Mouse (Mus musculus) MEL (cell line): ENCODE measurements at regions not wholly inside any gene's neighbourhood (a gene's known extent, or its start where the extent isn't known, plus 50 kb on each side); places are given as distances from the start of the nearest gene placed in this dataset.

Experiments used
- DNase-seq: peaks from one replicate; pipeline ENCODE4 v3.0.0; 2011; ENCODE audit warnings: low read depth, low spot score
- H3K27ac ChIP-seq: 2 replicates; pipeline ENCODE4 v1.5.1; 2012; ENCODE audit warnings: low read depth, mild to moderate bottlenecking, control low read depth, low read length, moderate library complexity; ENCODE audit not compliant: control insufficient read depth
- H3K27me3 ChIP-seq, 2 experiments: fragments of 150-350 bp in 1 of 2; sonication (generic) in 1 of 2; 2 replicates each; pipeline ENCODE4 v1.6.1; 2012; ENCODE audit warnings: low read length in 2 of 2, mild to moderate bottlenecking in 2 of 2, improper control_type of control experiment in 1 of 2, moderate library complexity in 1 of 2; ENCODE audit not compliant: insufficient read depth in 2 of 2, control insufficient read depth in 1 of 2
- H3K36me3 ChIP-seq, 2 experiments: 2 replicates each; pipeline ENCODE4 v1.6.1; 2012 to 2014; ENCODE audit warnings: low read length in 2 of 2, improper control_type of control experiment in 1 of 2, inconsistent platforms in 1 of 2, mild to moderate bottlenecking in 1 of 2; ENCODE audit not compliant: insufficient read depth in 2 of 2, control insufficient read depth in 1 of 2
- H3K4me1 ChIP-seq, 2 experiments: fragments of 150-350 bp in 1 of 2; sonication (generic) in 1 of 2; 2 replicates each; pipeline ENCODE4 v1.6.1; 2012; ENCODE audit warnings: low read length in 2 of 2, improper control_type of control experiment in 1 of 2, mild to moderate bottlenecking in 1 of 2; ENCODE audit not compliant: insufficient read depth in 2 of 2, control insufficient read depth in 1 of 2
- H3K4me3 ChIP-seq, 2 experiments: fragments of 150-350 bp in 1 of 2; sonication (generic) in 1 of 2; 2 replicates each; pipeline ENCODE4 v1.5.1; 2012; ENCODE audit warnings: low read depth in 2 of 2, low read length in 2 of 2, mild to moderate bottlenecking in 2 of 2, moderate library complexity in 2 of 2, control low read depth in 1 of 2, improper control_type of control experiment in 1 of 2; ENCODE audit not compliant: control insufficient read depth in 1 of 2, insufficient read depth in 1 of 2
- H3K79me2 ChIP-seq: 2 replicates; pipeline ENCODE4 v1.6.1; 2012; ENCODE audit warnings: mild to moderate bottlenecking, low read length, moderate library complexity; ENCODE audit not compliant: control insufficient read depth, poor library complexity, insufficient read depth
- H3K9ac ChIP-seq: 2 replicates; pipeline ENCODE4 v1.6.1; 2012; ENCODE audit warnings: low read depth, mild to moderate bottlenecking, control low read depth, low read length, moderate library complexity; ENCODE audit not compliant: control insufficient read depth, poor library complexity, severe bottlenecking
- H3K9me3 ChIP-seq: fragments of 150-350 bp; sonication (generic); replicated peaks from 2 replicates; pipeline ENCODE4 v1.6.1; 2012; ENCODE audit warnings: mild to moderate bottlenecking, low read length, improper control_type of control experiment, moderate library complexity; ENCODE audit not compliant: insufficient read depth
- CTCF ChIP-seq, 3 experiments: IDR thresholded peaks in 2 of 3; conservative IDR thresholded peaks in 1 of 3; 2 replicates each; pipeline ENCODE4 v1.5.1; 2011 to 2012; ENCODE audit warnings: low read length in 3 of 3, low read depth in 2 of 3, mild to moderate bottlenecking in 2 of 3, improper control_type of control experiment in 1 of 3, inconsistent platforms in 1 of 3, mixed read lengths in 1 of 3, moderate library complexity in 1 of 3; ENCODE audit not compliant: control insufficient read depth in 1 of 3, insufficient read depth in 1 of 3, poor library complexity in 1 of 3, severe bottlenecking in 1 of 3
- E2F4 ChIP-seq: IDR thresholded peaks from 2 replicates; pipeline ENCODE4 v1.6.1; 2011; ENCODE audit warnings: low read depth, low read length, improper control_type of control experiment, borderline replicate concordance
- EP300 ChIP-seq, 2 experiments: IDR thresholded peaks; 2 replicates each; pipeline ENCODE4 v1.6.1; 2011; ENCODE audit warnings: improper control_type of control experiment in 2 of 2, low read length in 2 of 2, low read depth in 1 of 2, mild to moderate bottlenecking in 1 of 2
- GABPA ChIP-seq: IDR thresholded peaks from 2 replicates; pipeline ENCODE4 v1.6.1; 2012; ENCODE audit warnings: low read depth, mild to moderate bottlenecking, inconsistent platforms, low read length, improper control_type of control experiment, moderate library complexity
- JUND ChIP-seq: IDR thresholded peaks from 2 replicates; pipeline ENCODE4 v1.6.1; 2011; ENCODE audit warnings: low read depth, mild to moderate bottlenecking, improper control_type of control experiment, low read length
- MAFK ChIP-seq: IDR thresholded peaks from 2 replicates; pipeline ENCODE4 v1.6.1; 2011; ENCODE audit warnings: low read depth, mild to moderate bottlenecking, low read length, improper control_type of control experiment, borderline replicate concordance
- MAX ChIP-seq: IDR thresholded peaks from 2 replicates; pipeline ENCODE4 v1.6.1; 2011; ENCODE audit warnings: low read length, improper control_type of control experiment
- MEF2A ChIP-seq: IDR thresholded peaks from 2 replicates; pipeline ENCODE4 v1.6.1; 2014; ENCODE audit warnings: low read depth, mild to moderate bottlenecking, inconsistent platforms, low read length, improper control_type of control experiment; ENCODE audit not compliant: poor library complexity, insufficient replicate concordance, severe bottlenecking; ENCODE audit errors: extremely low read depth
- MXI1 ChIP-seq: IDR thresholded peaks from 2 replicates; pipeline ENCODE4 v1.6.1; 2011; ENCODE audit warnings: mild to moderate bottlenecking, low read depth, low read length, improper control_type of control experiment
- MYB ChIP-seq: IDR thresholded peaks from 2 replicates; pipeline ENCODE4 v1.6.1; 2011; ENCODE audit warnings: mild to moderate bottlenecking, low read depth, low read length, improper control_type of control experiment
- NELFE ChIP-seq: IDR thresholded peaks from 2 replicates; pipeline ENCODE4 v1.6.1; 2011; ENCODE audit warnings: low read depth, low read length, improper control_type of control experiment
- POLR2AphosphoS2 ChIP-seq: IDR thresholded peaks from 2 replicates; pipeline ENCODE4 v1.6.1; 2011; ENCODE audit warnings: low read length, improper control_type of control experiment
- RCOR1 ChIP-seq: IDR thresholded peaks from 2 replicates; pipeline ENCODE4 v1.6.1; 2012; ENCODE audit warnings: low read depth, mild to moderate bottlenecking, inconsistent platforms, low read length, improper control_type of control experiment
- SIN3A ChIP-seq: IDR thresholded peaks from 2 replicates; pipeline ENCODE4 v1.6.1; 2012; ENCODE audit warnings: low read length, improper control_type of control experiment, inconsistent platforms
- TBP ChIP-seq: IDR thresholded peaks from 2 replicates; pipeline ENCODE4 v1.8.0; 2011; ENCODE audit warnings: low read depth, low read length, improper control_type of control experiment
- USF1 ChIP-seq: IDR thresholded peaks from 2 replicates; pipeline ENCODE4 v1.6.1; 2014; ENCODE audit warnings: low read depth, mild to moderate bottlenecking, inconsistent platforms, low read length, improper control_type of control experiment, moderate library complexity
- USF2 ChIP-seq, 2 experiments: IDR thresholded peaks; 2 replicates each; pipeline ENCODE4 v1.6.1; 2011 to 2012; ENCODE audit warnings: improper control_type of control experiment in 2 of 2, low read length in 2 of 2, borderline replicate concordance in 1 of 2, inconsistent platforms in 1 of 2, low read depth in 1 of 2, mild to moderate bottlenecking in 1 of 2; ENCODE audit not compliant: insufficient read depth in 1 of 2
- ZC3H11A ChIP-seq: IDR thresholded peaks from 2 replicates; pipeline ENCODE4 v1.6.1; 2012; ENCODE audit warnings: low read depth, mild to moderate bottlenecking, inconsistent platforms, low read length, improper control_type of control experiment
- ZKSCAN1 ChIP-seq: IDR thresholded peaks from 2 replicates; pipeline ENCODE4 v1.6.1; 2012; ENCODE audit warnings: low read depth, mild to moderate bottlenecking, inconsistent platforms, low read length, improper control_type of control experiment, moderate library complexity
- ZMIZ1 ChIP-seq: IDR thresholded peaks from 2 replicates; pipeline ENCODE4 v1.6.1; 2012; ENCODE audit warnings: low read depth, mild to moderate bottlenecking, inconsistent platforms, low read length, improper control_type of control experiment, moderate library complexity
- ZNF384 ChIP-seq: IDR thresholded peaks from 2 replicates; pipeline ENCODE4 v1.6.1; 2012; ENCODE audit warnings: low read depth, mild to moderate bottlenecking, inconsistent platforms, low read length, improper control_type of control experiment

DNA sequence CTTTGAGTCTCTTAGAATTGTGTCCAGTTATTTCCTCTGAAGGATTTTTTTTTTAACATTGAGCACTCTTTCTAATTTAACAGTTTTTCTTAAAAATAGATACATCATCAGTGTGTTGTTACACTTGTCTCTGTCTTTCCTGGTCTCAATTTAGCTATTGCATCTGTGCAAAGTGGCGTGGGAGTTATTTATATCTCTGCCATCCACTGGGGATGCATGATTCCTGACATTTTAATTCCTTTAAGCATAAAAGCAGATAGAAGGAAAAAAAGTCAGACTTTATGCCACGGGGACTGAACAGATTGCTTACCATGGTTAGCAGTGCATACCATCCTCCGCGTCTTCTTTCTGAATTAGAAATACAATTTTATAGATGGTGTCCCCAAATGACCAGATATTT is 94.6 kb upstream of the 1810046K07Rik start (continued):
- no peak for TF ChIP-seq CTCF (IDR thresholded peaks at IDR 0.05 in 2 of 3, conservative IDR thresholded peaks at IDR 0.05 in 1 of 3; ENCODE audit: control insufficient read depth in 1 of 3, insufficient read depth in 1 of 3, low read depth in 2 of 3, low read length in 3 of 3, poor library complexity in 1 of 3, severe bottlenecking in 1 of 3)

DNA sequence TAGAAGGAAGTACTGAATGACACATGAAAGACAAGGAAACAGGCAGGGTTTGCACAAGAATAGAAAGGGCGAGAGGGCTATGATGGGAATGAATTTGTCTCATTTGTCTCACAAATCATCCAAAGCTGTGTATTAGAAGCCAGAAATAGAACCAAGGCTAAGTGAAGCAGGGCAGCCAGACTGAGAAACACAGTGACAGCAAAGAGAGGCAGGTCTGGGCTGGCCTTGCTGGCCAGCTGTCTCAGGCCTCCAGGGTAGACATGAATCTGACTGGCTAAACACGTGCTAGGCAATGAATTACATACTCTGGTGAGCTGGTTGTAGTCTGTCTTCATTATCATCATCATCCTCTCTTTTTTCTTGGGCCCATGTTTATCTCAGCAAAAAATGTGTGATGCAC is 101.7 kb upstream of the 1810046K07Rik start:
- no peaks in the 10 kb centered on the region for H3K36me3 ChIP-seq
- no peak for TF ChIP-seq MAX
- no peak for TF ChIP-seq ZC3H11A
- no peak for TF ChIP-seq ZNF384
- TF ChIP-seq RCOR1, result no peak
- no peak for TF ChIP-seq POLR2AphosphoS2
- TF ChIP-seq EP300 (IDR thresholded peaks at IDR 0.05; ENCODE audit: low read depth in 1 of 2, low read length in 2 of 2), result no peak
- no peak for TF ChIP-seq GABPA
- TF ChIP-seq NELFE, result no peak
- TF ChIP-seq MAFK, result no peak
- no peak for TF ChIP-seq SIN3A
- TF ChIP-seq USF2 (IDR thresholded peaks at IDR 0.05; ENCODE audit: borderline replicate concordance in 1 of 2, insufficient read depth in 1 of 2, low read depth in 1 of 2, low read length in 2 of 2), result no peak
- no peak overlapping the region for H3K9ac ChIP-seq
- H3K27me3 ChIP-seq, result no peaks in the 10 kb centered on the region
- no peaks in the 10 kb centered on the region for H3K9me3 ChIP-seq
- no peak overlapping the region for H3K4me3 ChIP-seq
- no peaks in the 10 kb centered on the region for H3K4me1 ChIP-seq
- no peak for DNase-seq
- no peaks in the 10 kb centered on the region for H3K79me2 ChIP-seq
- no peak overlapping the region for H3K27ac ChIP-seq

DNA sequence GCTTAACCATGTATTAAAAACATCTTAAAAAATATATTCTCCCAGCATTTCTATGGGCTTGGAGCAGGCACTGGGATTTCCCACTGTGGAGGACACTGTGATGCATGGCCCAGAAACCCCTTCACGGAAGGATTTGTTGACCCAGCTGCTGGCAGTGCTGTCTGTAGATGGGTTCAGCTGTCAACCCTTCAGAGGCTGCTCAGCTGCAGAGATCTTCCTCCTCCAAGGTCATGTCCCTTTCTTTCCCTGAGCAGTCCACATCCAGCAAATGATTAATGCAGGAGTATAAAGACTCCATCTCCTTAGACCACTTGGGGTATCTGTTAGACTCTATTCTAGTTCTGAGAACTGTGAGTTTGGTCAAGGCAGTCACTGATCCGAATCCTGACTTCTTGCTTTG is 108.4 kb upstream of the 1810046K07Rik start:
- Histone ChIP-seq H3K9me3 (no peaks in the 10 kb centered on the region), H3K4me1 (no peaks in the 10 kb centered on the region), H3K27ac (no peak overlapping the region), H3K9ac (no peak overlapping the region), H3K27me3 (no peaks in the 10 kb centered on the region), H3K4me3 (no peak overlapping the region), H3K79me2 (no peaks in the 10 kb centered on the region), H3K36me3 (no peaks in the 10 kb centered on the region)
- no peak for TF ChIP-seq ZNF384
- TF ChIP-seq CTCF (IDR thresholded peaks at IDR 0.05 in 2 of 3, conservative IDR thresholded peaks at IDR 0.05 in 1 of 3; ENCODE audit: control insufficient read depth in 1 of 3, insufficient read depth in 1 of 3, low read depth in 2 of 3, low read length in 3 of 3, poor library complexity in 1 of 3, severe bottlenecking in 1 of 3), result no peak
- TF ChIP-seq ZKSCAN1, result no peak
- no peak for TF ChIP-seq MXI1
- TF ChIP-seq JUND, result no peak
- no peak for TF ChIP-seq RCOR1
- TF ChIP-seq ZMIZ1, result no peak
- no peak for TF ChIP-seq USF2 (IDR thresholded peaks at IDR 0.05; ENCODE audit: borderline replicate concordance in 1 of 2, insufficient read depth in 1 of 2, low read depth in 1 of 2, low read length in 2 of 2)
- no peak for TF ChIP-seq MYB
- no peak for TF ChIP-seq TBP
- TF ChIP-seq MAX, result no peak
- no peak for TF ChIP-seq ZC3H11A
- TF ChIP-seq NELFE, result no peak
- no peak for TF ChIP-seq MEF2A
- no peak for TF ChIP-seq E2F4
- no peak for TF ChIP-seq USF1
- DNase-seq, result no peak
